Mouse (Mus musculus) limb, embryonic 13.5 days (tissue): ENCODE results near the gene Aldh1b1. TPM values are rescaled to one million over a fixed set of nuclear protein-coding genes. Genes with fewer than 3 reads are reported as not detected.

ENCODE experiments used
- ATAC-seq: fragments of 200-750 bp; cut with Nextera tagmentation; 2 replicates; pipeline ENCODE4 v1.8.0; 2017; ENCODE audit warnings: low read depth, moderate number of reproducible peaks, moderate TSS enrichment; ENCODE audit not compliant: low FRiP score
- H3K27ac ChIP-seq: fragments of 300-500 bp; sonication (generic); 2 replicates; pipeline ENCODE4 v1.5.1; 2015; ENCODE audit warnings: inconsistent platforms, mild to moderate bottlenecking, moderate library complexity
- H3K27me3 ChIP-seq: fragments of 300-500 bp; sonication (generic); 2 replicates; pipeline ENCODE4 v1.6.1; 2015; ENCODE audit warnings: mild to moderate bottlenecking, inconsistent platforms
- H3K36me3 ChIP-seq: fragments of 300-500 bp; sonication (generic); 2 replicates; pipeline ENCODE4 v1.6.1; 2015; ENCODE audit warnings: inconsistent platforms, mild to moderate bottlenecking, moderate library complexity
- H3K4me1 ChIP-seq: fragments of 300-500 bp; sonication (generic); 2 replicates; pipeline ENCODE4 v1.6.1; 2015; ENCODE audit warnings: inconsistent platforms
- H3K4me2 ChIP-seq: fragments of 300-500 bp; sonication (generic); replicated peaks from 2 replicates; pipeline ENCODE4 v1.6.1; 2015; ENCODE audit warnings: inconsistent platforms, mild to moderate bottlenecking, moderate library complexity
- H3K4me3 ChIP-seq: fragments of 300-500 bp; sonication (generic); 2 replicates; pipeline ENCODE4 v1.5.1; 2015; ENCODE audit warnings: moderate library complexity, mild to moderate bottlenecking, inconsistent platforms
- H3K9ac ChIP-seq: fragments of 300-500 bp; sonication (generic); 2 replicates; pipeline ENCODE4 v1.6.1; 2015; ENCODE audit warnings: mild to moderate bottlenecking, inconsistent platforms
- H3K9me3 ChIP-seq: fragments of 300-500 bp; sonication (generic); 2 replicates; pipeline ENCODE4 v1.6.1; 2016; ENCODE audit warnings: inconsistent platforms
- WGBS: fragments of 180-500 bp; shearing (Covaris S2); methylation state at CpG from one replicate; pipeline ENCODE4 v1.1.7; 2015; 5-methylcytosine and 5-hydroxymethylcytosine counted together
- polyA plus RNA-seq: library from polyadenylated mRNA; unstranded; fragments of >200 nt; fragmentation: Nextera tagmentation; extraction: Ambion mirVana; gene quantifications from 2 replicates; pipeline ENCODE4 v1.2.1, GENCODE M21; 2015

Aldh1b1 gene
- polyA plus RNA-seq, result 1.9 and 2.2 TPM in 2 replicates

DNA sequence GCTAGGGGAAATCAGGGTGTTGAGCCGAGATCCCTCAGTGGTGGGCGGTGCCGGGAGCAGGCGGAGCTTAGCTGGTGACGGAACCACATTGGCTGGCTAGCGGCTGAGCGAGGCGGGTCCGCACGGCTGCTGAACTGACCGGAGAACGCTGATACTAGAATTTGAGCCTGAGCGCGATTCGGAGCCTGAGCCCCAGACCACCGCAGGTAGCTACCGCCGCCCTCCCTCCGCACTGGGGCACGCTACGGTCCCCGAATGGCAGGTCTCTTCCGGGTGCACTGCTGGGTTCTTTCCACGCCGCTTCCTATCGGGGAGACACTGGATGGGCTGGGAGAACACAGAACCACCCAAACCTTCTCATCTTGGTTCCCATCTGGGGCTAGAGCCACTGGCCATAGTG is at the start of gene Aldh1b1:
Aldh1b1 (plus strand) TSS at position 59 of the 400 bp plus-strand sequence.
- H3K9ac ChIP-seq, result peak within 1 kb of the TSS; percentile 55
- peaks cover 16% of the 10 kb centered on the region for H3K4me1 ChIP-seq
- WGBS, result under 1% methylated on average over 26 of the region's 26 CpGs
- H3K36me3 ChIP-seq, result no peaks in the 10 kb centered on the region
- peak within 1 kb of the TSS; percentile 47 for H3K4me3 ChIP-seq
- no peaks in the 10 kb centered on the region for H3K9me3 ChIP-seq
- peaks cover 27% of the 10 kb centered on the region for H3K27me3 ChIP-seq
- ATAC-seq, result peak; percentile 87
- H3K27ac ChIP-seq, result no peak within 1 kb of the TSS
- peak within 1 kb of the TSS; percentile 82 for H3K4me2 ChIP-seq

DNA sequence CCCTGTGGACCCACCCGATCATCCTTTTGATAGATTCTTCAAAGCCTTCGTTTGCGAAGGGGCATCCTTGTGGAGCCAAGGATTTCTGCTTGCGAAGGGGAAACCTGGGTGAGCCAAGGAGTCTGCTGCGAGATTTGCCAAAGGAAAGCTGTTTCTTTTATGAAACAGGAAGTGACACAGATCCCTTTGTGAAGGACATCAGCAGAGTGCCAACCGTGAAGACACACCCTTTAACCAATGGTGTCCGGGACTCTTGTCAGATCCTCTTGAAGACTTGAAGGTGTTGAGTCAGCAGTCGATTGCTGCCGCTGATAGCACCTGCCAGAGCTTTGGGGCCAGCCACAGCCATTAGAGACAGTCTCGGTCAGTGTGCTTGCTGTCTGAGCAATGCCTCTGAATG is 49.4 kb upstream of the Aldh1b1 start:
- H3K27me3 ChIP-seq, result peaks cover 30% of the 10 kb centered on the region
- no peaks in the 10 kb centered on the region for H3K36me3 ChIP-seq
- ATAC-seq, result no peak
- H3K9me3 ChIP-seq, result no peaks in the 10 kb centered on the region
- H3K4me1 ChIP-seq, result peaks cover 24% of the 10 kb centered on the region
- no peak overlapping the region for H3K9ac ChIP-seq
- no peak overlapping the region for H3K4me3 ChIP-seq
- 76% methylated on average over 10 of the region's 10 CpGs for WGBS
- no peak overlapping the region for H3K4me2 ChIP-seq
- H3K27ac ChIP-seq, result no peak overlapping the region

DNA sequence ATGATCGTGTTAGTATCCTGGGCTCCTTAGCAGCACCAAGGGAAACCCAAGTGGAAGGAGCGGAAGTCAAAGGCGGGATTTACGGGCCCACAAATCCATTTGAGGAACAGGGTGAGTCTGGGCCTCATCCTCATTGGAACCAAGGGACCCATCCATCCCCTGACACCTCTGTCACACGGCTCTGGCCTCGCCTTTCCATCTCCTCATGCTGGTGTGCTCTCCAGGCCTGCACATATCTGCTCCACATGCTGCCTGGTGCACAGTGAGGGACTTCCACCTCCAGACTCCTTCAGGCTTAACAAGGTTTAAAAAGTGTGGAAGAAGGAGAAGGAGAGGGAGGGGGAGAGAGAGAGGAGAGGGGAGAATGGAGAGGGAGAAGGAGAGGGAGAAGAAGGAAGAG is 48.3 kb upstream of the Aldh1b1 start:
- no peak overlapping the region for H3K27ac ChIP-seq
- no peak overlapping the region for H3K9ac ChIP-seq
- peaks cover 31% of the 10 kb centered on the region for H3K27me3 ChIP-seq
- H3K36me3 ChIP-seq, result no peaks in the 10 kb centered on the region
- H3K4me3 ChIP-seq, result no peak overlapping the region
- peaks cover 34% of the 10 kb centered on the region for H3K4me1 ChIP-seq
- H3K4me2 ChIP-seq, result no peak overlapping the region
- peak; percentile 76; the same call in 1 of the 2 replicates for ATAC-seq
- WGBS, result 49% methylated on average over 6 of the region's 6 CpGs
- no peaks in the 10 kb centered on the region for H3K9me3 ChIP-seq

DNA sequence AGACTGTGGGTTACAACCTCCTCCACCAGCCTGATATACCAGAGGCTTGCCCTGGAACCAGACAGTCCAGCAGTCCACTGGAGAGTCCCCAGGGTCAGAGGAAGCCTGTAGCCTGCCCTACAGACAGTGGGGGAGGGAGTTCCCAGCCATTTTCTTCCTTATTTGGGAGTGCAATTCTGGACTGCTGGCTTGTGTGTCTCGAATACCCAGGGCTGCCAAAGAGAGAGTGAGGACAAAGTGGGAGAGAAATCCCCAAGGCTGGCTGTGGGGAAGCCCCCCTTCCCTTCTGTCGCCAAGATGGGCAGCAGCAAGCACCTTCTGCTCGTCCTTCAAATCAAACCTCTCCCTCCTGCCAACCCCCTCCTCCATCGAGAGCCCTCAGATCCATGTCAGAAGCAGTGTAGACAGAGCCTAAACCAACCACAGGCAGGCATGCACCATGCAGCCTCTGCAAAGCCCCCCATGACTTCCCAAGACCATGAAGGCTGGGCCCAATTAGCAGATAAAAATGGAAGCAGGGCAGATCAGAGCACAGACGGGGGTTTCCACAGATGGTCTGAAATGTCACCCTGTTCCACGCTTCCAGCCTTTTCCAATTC is 45.5 kb upstream of the Aldh1b1 start:
- Histone ChIP-seq H3K27ac (no peak overlapping the region), H3K4me1 (peaks cover 40% of the 10 kb centered on the region), H3K36me3 (no peaks in the 10 kb centered on the region), H3K4me3 (no peak overlapping the region), H3K27me3 (peaks cover 37% of the 10 kb centered on the region; the same call in 1 of the 2 replicates), H3K4me2 (no peak overlapping the region), H3K9ac (no peak overlapping the region), H3K9me3 (no peaks in the 10 kb centered on the region)
- no peak for ATAC-seq
- WGBS, result 38% methylated on average over 6 of the region's 6 CpGs

DNA sequence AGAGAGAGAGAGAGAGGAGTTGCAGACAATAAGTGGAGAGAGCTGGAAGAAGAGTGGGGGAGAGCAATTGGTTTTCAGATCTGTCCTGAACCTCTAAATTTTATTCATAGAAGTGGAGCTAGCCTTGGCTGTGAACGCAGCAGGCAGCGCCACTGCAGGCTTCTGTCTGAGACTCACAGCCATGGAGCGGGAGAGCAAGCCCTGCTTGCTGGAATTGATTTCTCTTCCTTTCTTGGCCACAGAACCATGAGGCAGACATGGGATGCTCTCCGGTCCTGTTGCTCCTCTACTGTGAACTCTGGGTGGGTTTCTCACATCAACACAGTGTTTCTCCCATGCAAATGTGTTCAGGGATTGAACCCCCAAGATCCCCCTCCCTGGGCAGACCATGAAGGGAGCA is 44.7 kb upstream of the Aldh1b1 start:
- ATAC-seq, result no peak
- H3K27ac ChIP-seq, result 0 out of 2 replicates have a peak overlapping the region, but pooled peaks have one; percentile 28
- H3K4me3 ChIP-seq, result no peak overlapping the region
- H3K4me1 ChIP-seq, result peaks cover 44% of the 10 kb centered on the region
- H3K9me3 ChIP-seq, result no peaks in the 10 kb centered on the region
- H3K9ac ChIP-seq, result no peak overlapping the region
- H3K27me3 ChIP-seq, result peaks cover 36% of the 10 kb centered on the region; the same call in 1 of the 2 replicates
- H3K36me3 ChIP-seq, result no peaks in the 10 kb centered on the region
- WGBS, result 67% methylated on average over 4 of the region's 4 CpGs
- H3K4me2 ChIP-seq, result no peak overlapping the region

DNA sequence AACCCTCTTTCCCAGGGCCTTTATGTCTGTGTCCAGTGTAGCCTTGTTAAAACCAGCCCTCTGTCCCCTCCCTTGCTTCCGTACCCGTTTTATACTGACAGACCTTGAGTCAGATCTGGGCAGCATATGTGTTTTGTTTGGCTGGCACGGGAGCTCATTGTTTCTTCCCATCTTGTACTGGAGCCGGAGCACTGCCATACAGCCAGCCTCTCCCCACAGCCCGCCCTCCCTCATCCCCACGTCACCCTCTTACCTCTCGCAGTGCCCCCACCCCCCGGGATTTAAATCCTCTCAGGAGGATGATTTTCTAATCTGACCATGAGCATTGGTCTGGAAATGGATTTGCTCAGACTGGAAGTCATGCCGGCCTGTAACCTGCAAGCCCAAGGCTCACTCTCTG is 43.7 kb upstream of the Aldh1b1 start:
- whole genome bisulfite sequencing, result 52% methylated on average over 9 of the region's 9 CpGs
- H3K4me2 ChIP-seq, result no peak overlapping the region
- H3K27me3 ChIP-seq, result peaks cover 38% of the 10 kb centered on the region; the same call in 1 of the 2 replicates
- no peak overlapping the region for H3K4me3 ChIP-seq
- no peak for ATAC-seq
- H3K9ac ChIP-seq, result no peak overlapping the region
- peaks cover 44% of the 10 kb centered on the region for H3K4me1 ChIP-seq
- no peaks in the 10 kb centered on the region for H3K9me3 ChIP-seq
- H3K36me3 ChIP-seq, result no peaks in the 10 kb centered on the region
- H3K27ac ChIP-seq, result no peak overlapping the region

DNA sequence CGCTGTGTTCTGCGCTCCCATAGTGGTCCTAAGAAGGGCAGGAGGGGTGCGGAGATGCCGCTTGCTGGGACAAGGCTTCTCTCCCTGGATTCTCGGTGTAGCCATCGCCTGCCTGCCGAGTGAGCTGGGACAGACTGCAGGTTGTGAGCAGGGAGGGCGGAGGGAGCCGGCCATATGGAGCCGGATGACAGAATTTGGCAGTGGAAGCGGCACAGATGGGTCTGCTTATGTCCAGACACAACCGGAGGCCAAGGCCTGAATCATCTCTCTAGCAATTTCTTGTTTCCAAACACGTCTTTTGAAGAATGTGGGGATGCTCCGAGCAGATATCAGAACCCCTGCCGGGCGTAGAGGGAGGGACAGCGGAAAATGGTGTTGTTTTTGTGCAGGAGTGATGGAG is 42.9 kb upstream of the Aldh1b1 start:
- H3K9ac ChIP-seq, result no peak overlapping the region
- H3K4me1 ChIP-seq, result peaks cover 39% of the 10 kb centered on the region
- H3K4me3 ChIP-seq, result no peak overlapping the region
- no peak for ATAC-seq
- no peak overlapping the region for H3K27ac ChIP-seq
- peaks cover 40% of the 10 kb centered on the region; the same call in 1 of the 2 replicates for H3K27me3 ChIP-seq
- H3K9me3 ChIP-seq, result no peaks in the 10 kb centered on the region
- H3K4me2 ChIP-seq, result 0 out of 2 replicates have a peak overlapping the region, but pooled peaks have one; percentile 4
- H3K36me3 ChIP-seq, result no peaks in the 10 kb centered on the region
- 65% methylated on average over 17 of the region's 17 CpGs for WGBS

DNA sequence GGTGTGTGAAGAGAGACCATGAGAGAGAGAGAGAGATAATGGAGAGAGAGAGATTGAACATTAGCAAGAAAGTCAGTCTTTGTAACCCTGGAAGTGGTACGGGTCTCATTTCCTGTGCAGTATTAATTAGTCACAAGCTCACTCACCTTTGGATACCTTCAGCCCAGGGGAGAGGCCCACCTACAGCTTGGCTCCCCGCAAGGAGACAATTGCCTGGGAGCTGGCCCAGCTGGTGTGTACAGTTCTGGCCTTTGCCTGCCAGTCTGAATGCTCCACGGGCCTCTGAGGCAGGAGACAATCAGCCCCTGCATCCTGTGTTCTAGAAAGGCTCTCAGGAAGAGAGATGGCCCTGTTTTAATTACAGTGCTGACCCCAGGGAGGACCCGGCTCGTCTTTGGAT is 40.9 kb upstream of the Aldh1b1 start:
- Histone ChIP-seq H3K27ac (no peak overlapping the region), H3K27me3 (peaks cover 38% of the 10 kb centered on the region), H3K36me3 (no peaks in the 10 kb centered on the region), H3K9ac (no peak overlapping the region), H3K4me2 (no peak overlapping the region), H3K9me3 (no peaks in the 10 kb centered on the region), H3K4me1 (peaks cover 40% of the 10 kb centered on the region), H3K4me3 (no peak overlapping the region)
- ATAC-seq, result no peak
- 17% methylated on average over 5 of the region's 5 CpGs for WGBS

DNA sequence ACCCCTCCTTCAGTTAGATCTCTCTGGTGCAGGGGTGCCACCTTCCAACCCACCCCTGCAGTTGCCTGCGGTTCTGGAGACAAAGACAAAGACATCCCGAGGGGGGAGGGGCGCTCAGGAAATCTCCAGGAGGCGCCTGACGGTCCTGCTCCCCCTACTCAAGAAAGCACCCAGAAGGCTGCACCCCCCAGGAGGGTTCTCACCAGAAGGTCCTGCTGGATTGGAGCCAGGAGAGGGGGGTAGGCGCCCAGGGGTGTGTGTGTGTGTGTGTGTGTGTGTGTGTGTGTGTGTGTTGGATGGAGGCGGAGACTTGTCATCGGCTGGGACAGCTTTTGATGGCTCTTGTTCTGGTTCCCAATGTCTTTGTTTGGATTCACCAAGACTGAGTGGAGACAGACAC is 39.4 kb upstream of the Aldh1b1 start:
- Histone ChIP-seq H3K27ac (no peak overlapping the region), H3K4me2 (no peak overlapping the region), H3K4me1 (peaks cover 40% of the 10 kb centered on the region), H3K36me3 (no peaks in the 10 kb centered on the region), H3K9ac (no peak overlapping the region), H3K4me3 (no peak overlapping the region), H3K27me3 (peaks cover 46% of the 10 kb centered on the region), H3K9me3 (no peaks in the 10 kb centered on the region)
- ATAC-seq, result no peak
- WGBS, result 77% methylated on average over 8 of the region's 8 CpGs

DNA sequence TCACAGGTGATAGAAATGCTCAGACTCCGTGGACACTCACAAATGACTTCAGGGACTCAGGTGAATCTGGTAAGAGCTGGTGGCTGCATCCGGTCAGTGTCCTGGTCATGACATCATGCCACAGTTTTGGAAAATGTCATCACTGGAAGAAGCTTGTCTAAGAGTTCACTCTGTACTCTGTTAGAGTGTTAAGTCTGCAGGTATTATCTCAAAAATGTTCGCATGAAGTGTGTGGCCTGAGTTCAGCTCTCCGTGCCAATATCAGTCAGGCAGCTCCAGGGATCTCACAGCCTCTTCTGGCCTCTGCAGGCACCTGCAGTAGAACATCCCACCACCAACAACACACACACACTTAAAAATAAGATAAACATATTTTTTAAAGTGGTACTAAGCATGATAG is 36.2 kb upstream of the Aldh1b1 start:
- Histone ChIP-seq H3K4me1 (peaks cover 53% of the 10 kb centered on the region), H3K4me3 (no peak overlapping the region), H3K27ac (no peak overlapping the region), H3K4me2 (no peak overlapping the region), H3K9ac (no peak overlapping the region), H3K27me3 (peaks cover 63% of the 10 kb centered on the region), H3K9me3 (no peaks in the 10 kb centered on the region), H3K36me3 (no peaks in the 10 kb centered on the region)
- 83% methylated on average over 4 of the region's 4 CpGs for WGBS
- no peak for ATAC-seq

DNA sequence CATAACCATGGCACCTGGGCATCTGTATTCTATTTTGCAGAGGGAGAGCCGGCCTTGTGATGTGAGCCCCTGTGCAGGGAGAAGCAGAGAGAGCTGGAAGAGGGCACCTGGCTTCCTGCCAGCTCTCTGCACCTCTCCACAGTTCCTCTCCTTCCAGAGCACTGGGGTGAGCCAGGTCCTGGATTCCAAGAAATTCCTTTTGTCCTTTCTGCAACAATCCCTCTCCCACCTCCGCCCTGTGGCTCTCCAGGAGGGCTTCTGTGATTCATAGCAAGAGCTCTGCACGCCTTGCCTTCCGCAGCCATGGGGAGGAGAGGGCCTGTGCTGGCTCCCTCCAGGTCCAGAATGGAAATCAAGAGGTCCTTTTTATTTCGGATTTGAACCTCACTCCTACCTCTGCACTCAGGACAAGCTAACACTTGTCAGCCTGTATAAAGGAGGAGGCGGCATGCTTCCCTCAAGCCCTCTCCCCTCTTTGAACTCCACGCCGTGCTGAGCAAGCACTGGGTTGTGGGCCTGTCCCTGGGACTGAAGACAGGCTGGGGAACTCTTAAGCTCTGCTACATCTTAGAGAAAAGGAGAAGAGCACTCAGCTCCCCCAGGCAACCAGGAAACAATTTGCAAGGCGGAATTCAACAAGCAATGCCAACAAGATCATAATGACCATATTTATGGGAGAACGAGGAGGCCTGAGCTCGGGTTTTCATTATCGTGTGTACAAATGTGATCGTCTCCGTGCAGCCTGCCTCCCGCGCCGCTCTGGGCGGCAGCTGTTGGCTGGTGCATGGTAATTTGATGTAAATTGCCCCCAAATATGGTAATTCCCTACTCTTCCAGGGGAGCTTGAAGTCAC is 35.3 kb upstream of the Aldh1b1 start:
- Histone ChIP-seq H3K27ac (peak overlapping the region; percentile 29; the same call in 1 of the 2 replicates), H3K36me3 (no peaks in the 10 kb centered on the region), H3K4me2 (peak overlapping the region; percentile 46), H3K27me3 (peaks cover 69% of the 10 kb centered on the region), H3K4me3 (no peak overlapping the region), H3K9me3 (no peaks in the 10 kb centered on the region), H3K4me1 (peaks cover 53% of the 10 kb centered on the region), H3K9ac (no peak overlapping the region)
- 7% methylated on average over 18 of the region's 18 CpGs for WGBS
- ATAC-seq, result peak; percentile 38

DNA sequence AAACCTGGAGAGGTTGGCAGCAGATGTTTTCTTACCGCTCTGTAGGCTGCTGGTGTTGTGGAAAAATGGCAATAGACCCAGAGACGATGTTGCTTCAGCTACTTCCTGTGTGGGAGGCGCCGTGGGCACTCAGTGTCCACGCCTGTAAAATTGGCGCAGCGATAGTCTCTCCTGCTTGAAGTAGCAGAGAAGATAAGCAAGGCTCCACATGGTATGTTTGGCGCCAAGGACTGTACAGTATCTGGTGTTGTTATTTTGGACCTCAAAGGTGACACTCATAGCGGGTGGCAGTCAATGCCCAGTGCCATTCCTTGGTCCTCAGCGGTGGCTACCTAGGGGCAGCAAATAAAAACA is 34.7 kb upstream of the Aldh1b1 start:
- Histone ChIP-seq H3K4me1 (peaks cover 51% of the 10 kb centered on the region), H3K4me3 (no peak overlapping the region), H3K4me2 (peak overlapping the region; percentile 46), H3K9me3 (no peaks in the 10 kb centered on the region), H3K27ac (no peak overlapping the region), H3K27me3 (peaks cover 70% of the 10 kb centered on the region), H3K36me3 (no peaks in the 10 kb centered on the region), H3K9ac (no peak overlapping the region)
- no peak for ATAC-seq
- WGBS, result 13% methylated on average over 10 of the region's 10 CpGs
